Mouse (Mus musculus): ENCODE results near the gene Zfp617.
"Not testable (repeated sequence)": the region's sequence is repeated elsewhere in the genome, so short reads cannot be mapped to it uniquely, and the experiment has no call there.

Zfp617 gene

DNA sequence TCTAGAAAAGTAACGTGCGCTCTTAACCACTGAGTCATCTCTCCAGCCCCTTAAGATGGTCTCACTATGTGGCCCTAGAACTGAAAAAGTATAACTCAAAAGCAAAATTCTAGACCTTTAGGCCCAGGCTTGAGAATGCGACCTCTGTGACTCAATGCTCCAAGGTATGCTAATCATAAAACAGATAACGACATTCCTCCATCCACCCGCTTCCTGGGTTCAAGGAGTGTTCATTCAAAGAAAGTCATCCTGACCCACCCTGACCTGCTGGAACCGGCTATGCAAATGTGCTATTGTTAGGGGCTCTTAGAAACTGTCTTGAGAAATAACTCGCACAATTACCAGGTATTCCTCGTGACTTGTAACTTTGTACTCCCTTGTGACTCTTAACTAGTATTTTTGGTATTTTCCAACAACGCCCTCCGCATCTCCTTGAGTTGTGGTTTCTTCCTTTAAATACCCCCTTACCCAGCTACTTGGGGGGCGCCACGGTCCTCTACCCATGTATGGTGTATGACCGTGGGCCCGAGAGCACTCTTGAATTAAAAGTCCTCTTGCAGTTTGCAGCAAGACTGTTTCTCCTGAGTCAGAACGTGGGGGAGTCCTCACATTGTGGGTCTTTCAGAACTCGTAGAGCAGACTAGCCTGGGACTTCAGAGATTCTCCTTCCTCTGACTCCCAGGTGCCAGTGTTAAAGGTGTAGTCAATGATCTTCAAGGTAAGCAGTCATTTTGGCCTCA, 44.7 kb downstream of the Zfp617 start:
- not testable (repeated sequence) for DNase-seq

DNA sequence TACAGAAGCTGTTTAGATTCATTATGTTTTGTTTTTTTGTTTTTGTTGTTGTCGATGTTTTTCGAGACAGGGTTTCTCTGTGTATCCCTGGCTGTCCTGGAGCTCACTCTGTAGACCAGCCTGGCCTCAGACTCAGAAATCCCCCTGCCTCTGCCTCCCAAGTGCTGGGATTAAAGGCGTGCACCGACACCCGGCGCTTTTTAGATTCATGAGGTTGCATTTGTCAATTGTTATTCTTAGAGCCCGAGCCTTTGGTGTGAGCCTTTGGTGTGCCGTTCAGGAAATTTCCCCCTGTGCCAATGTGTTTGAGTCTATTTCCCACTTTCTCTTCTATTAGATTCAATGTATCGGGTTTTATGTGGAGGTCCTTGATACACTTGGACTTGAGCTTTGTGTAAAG, 46.2 kb downstream of the Zfp617 start:
- DNase-seq, result no peak

DNA sequence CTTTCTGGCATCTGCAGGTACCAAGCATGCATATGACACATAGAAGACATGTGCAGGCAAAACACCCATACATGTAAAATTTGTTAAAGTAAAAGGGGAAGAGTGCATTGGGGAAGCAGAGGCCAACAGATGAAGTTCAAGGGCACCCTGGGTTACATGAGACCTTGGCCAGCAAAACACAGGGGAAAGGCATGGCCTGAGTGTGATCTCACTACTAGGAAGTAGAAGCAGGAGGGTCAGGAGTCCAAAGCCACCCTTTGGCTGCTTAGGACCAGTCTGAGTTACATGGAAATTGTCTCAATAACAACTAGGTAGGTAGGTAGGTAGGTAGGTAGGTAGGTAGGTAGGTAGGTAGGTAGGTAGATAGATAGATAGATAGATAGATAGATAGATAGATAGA, 52.0 kb downstream of the Zfp617 start:
- no peak for DNase-seq

DNA sequence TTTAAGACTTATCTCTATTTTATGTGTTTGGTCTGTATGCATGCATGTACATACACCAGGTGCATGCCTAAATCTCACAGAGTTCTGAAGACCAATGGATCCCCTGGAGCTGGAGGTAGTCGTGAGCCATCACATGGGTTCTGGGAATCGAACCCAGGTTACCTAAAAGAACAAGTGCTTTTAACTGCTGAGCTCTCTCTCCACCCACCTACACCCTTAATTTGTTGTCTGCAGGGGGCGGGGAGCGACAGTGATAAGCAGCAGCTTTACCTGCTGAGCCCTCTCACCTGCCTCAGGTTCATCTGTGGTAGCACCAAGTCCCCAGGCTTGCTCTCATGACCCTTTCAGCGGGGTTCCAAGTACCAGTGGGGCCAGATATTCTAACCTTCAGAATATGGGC, 53.4 kb downstream of the Zfp617 start:
- DNase-seq, result no peak

DNA sequence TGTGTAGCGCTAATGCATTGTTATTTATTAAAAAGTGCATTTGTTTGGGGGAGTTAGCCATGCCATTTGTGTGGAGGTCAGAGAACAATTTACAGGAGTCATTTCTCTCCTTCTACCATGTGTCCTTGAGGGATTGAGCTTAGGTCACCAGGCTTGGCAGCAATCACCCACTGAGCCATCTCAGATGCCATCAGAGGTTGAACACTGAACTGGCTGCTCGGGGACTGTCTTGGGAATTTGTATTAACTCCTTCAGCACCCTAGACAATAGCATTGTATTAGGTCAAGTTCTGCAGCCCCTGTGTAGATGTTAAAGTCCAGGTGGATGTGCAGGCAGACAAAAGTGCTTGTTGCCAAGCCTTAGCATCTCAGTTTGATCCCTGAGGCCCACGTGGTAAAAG, 55.6 kb downstream of the Zfp617 start:
- no peak for DNase-seq

DNA sequence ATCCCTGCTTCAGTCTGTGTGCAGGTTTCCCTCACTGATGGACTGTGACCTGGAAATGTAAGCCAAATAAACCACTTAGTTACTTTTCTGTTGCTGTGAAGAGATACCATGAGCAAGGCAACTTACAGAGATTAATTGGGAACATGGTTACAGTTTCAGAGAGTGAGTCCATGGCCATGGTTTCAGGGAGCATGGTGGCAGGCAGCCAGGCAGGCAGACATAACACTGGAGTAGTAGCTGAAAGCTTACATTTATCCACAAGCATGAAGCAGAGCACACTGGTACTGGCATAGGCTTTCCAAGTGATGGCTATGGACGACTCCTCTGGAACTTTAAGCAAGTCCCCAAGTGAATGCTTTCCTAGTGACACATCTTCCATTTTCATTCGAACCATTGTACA, 56.7 kb downstream of the Zfp617 start:
- DNase-seq, result no peak

DNA sequence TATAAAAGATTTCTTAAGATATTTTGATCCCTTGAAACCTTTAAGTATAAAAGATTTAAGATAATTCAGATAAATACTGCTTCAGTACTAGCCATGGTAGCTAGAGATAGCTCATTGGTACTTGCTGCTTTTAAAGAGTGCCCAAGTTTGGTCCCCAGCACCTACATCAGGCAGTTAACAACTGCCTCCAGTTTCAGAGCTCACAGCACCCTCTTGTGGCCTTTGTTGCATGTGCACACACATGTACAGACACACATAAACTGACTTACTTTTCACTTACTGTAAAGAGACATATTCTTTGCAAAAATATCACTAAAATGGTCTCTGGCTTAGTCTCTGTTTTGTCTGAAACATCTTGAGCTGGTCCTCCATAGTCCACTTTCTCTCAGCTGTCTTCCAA, 58.0 kb downstream of the Zfp617 start:
- no peak for DNase-seq

DNA sequence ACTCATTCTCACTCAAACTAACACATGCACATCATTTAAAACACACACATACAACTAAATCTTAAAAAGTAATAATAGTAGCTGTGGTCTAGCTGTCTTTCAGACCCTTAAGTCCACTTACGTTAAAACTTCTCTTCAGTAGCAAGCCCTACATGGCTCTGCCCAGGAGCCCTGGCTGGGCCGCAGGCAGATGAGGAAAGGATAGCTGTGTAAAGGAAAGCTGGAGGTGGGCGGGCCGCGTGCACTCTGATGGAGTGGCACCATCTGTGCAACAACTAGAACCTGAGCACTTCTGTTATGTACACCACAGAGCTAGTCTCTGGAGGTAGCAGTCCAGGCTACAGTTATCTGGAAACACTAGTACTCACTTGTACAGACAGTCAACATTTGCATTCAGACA, 58.8 kb downstream of the Zfp617 start:
- DNase-seq, result no peak

DNA sequence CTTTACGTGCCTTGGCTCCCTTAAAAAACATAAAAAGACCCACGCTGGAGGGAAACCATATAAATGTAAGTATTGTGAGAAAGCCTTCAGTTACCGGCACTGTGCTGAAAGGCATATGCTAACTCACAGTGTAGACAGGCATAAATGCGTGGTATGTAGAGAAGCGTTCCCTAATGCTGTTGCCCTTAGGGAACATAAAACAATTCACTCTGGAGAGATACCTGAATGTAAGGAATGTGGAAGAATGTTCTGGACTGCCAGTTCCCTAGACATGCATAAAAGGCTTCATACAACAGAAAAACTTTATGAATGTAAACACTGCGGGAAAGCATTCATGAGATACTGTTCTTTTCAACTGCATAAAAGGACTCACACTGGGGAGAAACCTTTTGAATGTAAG, 59.7 kb downstream of the Zfp617 start:
- no peak for DNase-seq

DNA sequence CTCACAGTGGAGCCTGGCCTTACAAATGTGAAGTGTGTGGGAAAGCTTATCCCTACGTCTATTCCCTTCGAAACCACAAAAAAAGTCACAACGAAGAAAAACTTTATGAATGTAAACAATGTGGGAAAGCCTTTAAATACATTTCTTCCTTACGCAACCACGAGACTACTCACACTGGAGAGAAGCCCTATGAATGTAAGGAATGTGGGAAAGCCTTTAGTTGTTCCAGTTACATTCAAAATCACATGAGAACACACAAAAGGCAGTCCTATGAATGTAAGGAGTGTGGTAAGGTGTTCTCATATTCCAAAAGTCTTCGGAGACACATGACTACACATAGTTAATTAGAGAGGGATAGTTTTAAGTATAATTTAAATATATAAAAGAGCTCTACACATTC, 60.2 kb downstream of the Zfp617 start:
- no peak for DNase-seq

DNA sequence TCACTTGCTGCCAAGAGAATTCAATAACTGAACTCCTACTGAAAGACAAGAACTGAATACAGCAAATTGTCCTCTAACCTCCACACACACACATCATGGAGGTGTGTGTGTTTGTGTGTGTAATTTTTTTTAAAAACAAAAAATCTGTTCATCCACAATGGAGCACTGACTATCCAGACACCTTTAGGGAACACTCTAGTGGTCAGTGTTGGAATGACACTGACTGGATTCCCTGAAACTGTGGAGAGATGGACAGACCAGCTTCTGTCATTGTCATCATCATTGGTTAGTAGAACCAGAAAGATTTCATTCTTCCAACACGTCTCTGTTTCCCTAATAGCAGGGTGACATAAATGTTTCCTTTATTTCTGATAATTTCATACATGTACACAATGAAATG, 63.5 kb downstream of the Zfp617 start:
- no peak for DNase-seq

DNA sequence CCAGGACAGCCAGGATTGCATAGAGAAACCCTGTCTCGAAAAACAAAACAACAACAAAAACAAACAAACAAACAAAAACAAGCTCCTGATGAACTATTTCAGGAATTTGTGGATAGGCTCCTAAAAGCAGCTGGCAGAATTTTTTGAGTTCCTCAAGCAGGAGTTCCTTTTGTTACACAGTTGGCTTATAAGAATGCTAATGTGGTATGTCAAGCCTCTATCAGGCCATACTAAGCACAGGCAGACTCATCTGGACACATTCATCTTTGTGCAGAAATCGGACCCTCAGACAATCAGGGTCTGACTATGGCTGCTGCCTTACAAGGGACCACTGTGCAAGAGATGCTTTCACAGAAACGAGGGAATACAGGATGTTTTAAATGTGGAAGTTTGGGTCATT, 65.8 kb downstream of the Zfp617 start:
- DNase-seq, result no peak

DNA sequence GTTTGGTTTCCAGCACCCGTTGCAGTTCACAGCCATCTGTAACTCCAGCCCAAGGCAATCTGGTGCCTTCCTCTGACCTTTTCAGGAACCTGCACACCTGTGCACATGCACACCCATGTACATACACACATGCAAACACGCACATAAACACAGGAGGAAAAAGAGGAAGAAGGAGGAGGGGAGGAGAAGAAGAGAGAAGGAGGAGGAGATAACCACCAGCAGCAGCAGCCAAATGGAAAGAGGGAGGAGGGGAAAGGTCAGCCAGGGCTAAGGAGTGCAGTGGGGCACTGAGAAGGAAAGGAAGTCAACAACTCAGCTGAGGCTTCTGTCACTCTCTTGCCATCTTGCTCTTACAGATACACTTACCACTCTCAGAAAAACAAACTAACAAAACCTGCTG, 72.6 kb downstream of the Zfp617 start:
- no peak for DNase-seq

DNA sequence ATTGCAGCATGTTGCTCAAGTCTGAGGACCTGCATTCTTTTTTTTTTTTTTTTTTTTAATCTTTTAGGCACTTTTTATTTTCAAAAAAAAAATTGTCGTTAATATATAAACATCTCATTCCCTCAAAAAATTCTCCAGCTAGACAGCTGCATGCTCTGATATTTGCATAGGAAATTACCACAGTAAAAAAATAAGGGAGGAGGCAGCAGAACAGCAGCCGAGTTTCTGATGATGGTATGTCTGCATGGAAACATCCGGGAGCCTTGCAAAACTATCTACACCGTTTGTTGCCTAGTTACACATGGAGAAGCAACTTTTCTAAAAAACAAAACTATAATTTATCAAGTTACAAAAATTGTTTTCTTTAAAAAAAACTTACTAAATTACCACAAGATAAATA, 73.0 kb downstream of the Zfp617 start:
- DNase-seq, result no peak
